Mouse (Mus musculus): ENCODE data around the gene Maz.

GRCm38 (mm10) chr7:126978841-126979240 lies 48.0 kb downstream of the Maz start:
- TF ChIP-seq CTCF (IDR thresholded peaks at IDR 0.05) (no peak), EP300 (IDR thresholded peaks at IDR 0.05) (no peak)

All from lung, postnatal 0 days (tissue).